Mouse (Mus musculus) forebrain, embryonic 16.5 days (tissue): ENCODE measurements around the gene Akr1b8. TPM values are rescaled to one million over a fixed set of nuclear protein-coding genes. Genes with fewer than 3 reads are reported as not detected.
A peak's percentile ranks its signal among the peaks of the same experiment; 100 is the strongest.
"Not testable (repeated sequence)": the region's sequence is repeated elsewhere in the genome, so short reads cannot be mapped to it uniquely, and the experiment has no call there.

Source experiments
- ATAC-seq: fragments of 200-750 bp; cut with Nextera tagmentation; 2 replicates; pipeline ENCODE4 v1.8.0; 2017; ENCODE audit warnings: mild to moderate bottlenecking, moderate library complexity
- H3K27ac ChIP-seq: fragments of 300-500 bp; sonication (generic); 2 replicates; pipeline ENCODE4 v1.5.1; 2014; ENCODE audit warnings: low read length, control low read depth
- H3K27me3 ChIP-seq: fragments of 300-500 bp; sonication (generic); replicated peaks from 2 replicates; pipeline ENCODE4 v1.6.1; 2014; ENCODE audit warnings: low read length; ENCODE audit not compliant: control insufficient read depth, insufficient read depth
- H3K36me3 ChIP-seq: fragments of 300-500 bp; sonication (generic); 2 replicates; pipeline ENCODE4 v1.6.1; 2014; ENCODE audit not compliant: control insufficient read depth, insufficient read depth
- H3K4me1 ChIP-seq: fragments of 300-500 bp; sonication (generic); replicated peaks from 2 replicates; pipeline ENCODE4 v1.6.1; 2014; ENCODE audit warnings: low read length; ENCODE audit not compliant: control insufficient read depth, insufficient read depth
- H3K4me2 ChIP-seq: fragments of 300-500 bp; sonication (generic); 2 replicates; pipeline ENCODE4 v1.6.1; 2014; ENCODE audit warnings: mild to moderate bottlenecking, low read length, control low read depth
- H3K4me3 ChIP-seq: fragments of 300-500 bp; sonication (generic); replicated peaks from 2 replicates; pipeline ENCODE4 v1.5.1; 2014; ENCODE audit warnings: mild to moderate bottlenecking, low read length, control low read depth
- H3K9ac ChIP-seq: fragments of 300-500 bp; sonication (generic); replicated peaks from 2 replicates; pipeline ENCODE4 v1.6.1; 2014; ENCODE audit warnings: low read depth, low read length, control low read depth
- H3K9me3 ChIP-seq: fragments of 300-500 bp; sonication (generic); 2 replicates; pipeline ENCODE4 v1.6.1; 2016; ENCODE audit warnings: low read length; ENCODE audit not compliant: control insufficient read depth
- WGBS: fragments of 180-500 bp; shearing (Covaris S2); extraction: QIAGEN DNeasy Blood & Tissue Kit; methylation state at CpG from one replicate; pipeline ENCODE4 v1.1.7; 2014; 5-methylcytosine and 5-hydroxymethylcytosine counted together
- polyA plus RNA-seq: library from polyadenylated mRNA; unstranded; fragments of >200 nt; fragmentation: Nextera tagmentation; extraction: Ambion mirVana; gene quantifications from 2 replicates; pipeline ENCODE4 v1.2.1, GENCODE M21; 2015

Gene Akr1b8
- polyA plus RNA-seq, 1 experiment from 2014 or later, result 2.2 TPM

GRCm38 (mm10) chr6:34355841-34356240 is 1.9 kb downstream of the Akr1b8 start:
- no peak overlapping the region for H3K27ac ChIP-seq
- H3K4me2 ChIP-seq, result no peak overlapping the region
- no peaks in the 10 kb centered on the region for H3K27me3 ChIP-seq
- ATAC-seq, result no peak
- no peak overlapping the region for H3K9ac ChIP-seq
- H3K4me1 ChIP-seq, result peaks cover 7% of the 10 kb centered on the region; the same call in 1 of the 2 replicates
- 91% methylated on average over 9 of the region's 9 CpGs for WGBS
- no peaks in the 10 kb centered on the region for H3K36me3 ChIP-seq
- no peaks in the 10 kb centered on the region for H3K9me3 ChIP-seq
- no peak overlapping the region for H3K4me3 ChIP-seq

- H3K27ac ChIP-seq, result no peak overlapping the region
- H3K4me2 ChIP-seq, result no peak overlapping the region
- no peaks in the 10 kb centered on the region for H3K36me3 ChIP-seq
- 83% methylated on average over 12 of the region's 12 CpGs for WGBS
- H3K4me3 ChIP-seq, result no peak overlapping the region
- no peaks in the 10 kb centered on the region for H3K4me1 ChIP-seq
- no peak for ATAC-seq
- H3K27me3 ChIP-seq, result no peaks in the 10 kb centered on the region
- H3K9me3 ChIP-seq, result no peaks in the 10 kb centered on the region
- H3K9ac ChIP-seq, result no peak overlapping the region
Observed at GRCm38 (mm10) chr6:34364217-34365136, 10.6 kb downstream of the Akr1b8 start.

GRCm38 (mm10) chr6:34367998-34368397 is 14.1 kb downstream of the Akr1b8 start:
- H3K36me3 ChIP-seq, result no peaks in the 10 kb centered on the region
- no peak overlapping the region for H3K4me3 ChIP-seq
- H3K9me3 ChIP-seq, result no peaks in the 10 kb centered on the region
- H3K4me2 ChIP-seq, result no peak overlapping the region
- 87% methylated on average over 9 of the region's 9 CpGs for WGBS
- ATAC-seq, result no peak
- H3K27me3 ChIP-seq, result no peaks in the 10 kb centered on the region
- no peak overlapping the region for H3K27ac ChIP-seq
- no peaks in the 10 kb centered on the region for H3K4me1 ChIP-seq
- H3K9ac ChIP-seq, result no peak overlapping the region

DNA sequence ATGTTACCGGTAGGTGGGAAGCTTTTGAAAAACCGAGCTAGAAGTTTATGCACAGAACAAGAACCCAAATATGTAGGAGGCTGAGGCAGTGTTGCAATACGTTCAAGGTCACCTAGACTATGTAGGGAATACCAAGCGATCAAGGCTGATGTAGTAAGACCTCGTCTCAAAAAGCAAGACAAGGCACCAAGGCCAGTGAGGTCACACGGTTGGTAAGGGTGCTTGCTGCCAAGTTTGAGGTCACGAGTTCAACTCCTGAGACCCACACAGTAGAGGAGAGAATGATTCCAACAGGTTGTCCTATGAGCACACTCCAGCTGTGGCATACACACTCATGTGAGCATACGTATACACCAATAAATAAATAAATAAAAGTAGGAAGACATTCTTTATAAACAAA is 16.2 kb downstream of the Akr1b8 start:
- 77% methylated on average over 8 of the region's 8 CpGs for WGBS
- H3K36me3 ChIP-seq, result no peaks in the 10 kb centered on the region
- no peaks in the 10 kb centered on the region for H3K27me3 ChIP-seq
- no peak overlapping the region for H3K27ac ChIP-seq
- no peak for ATAC-seq
- H3K9me3 ChIP-seq, result no peaks in the 10 kb centered on the region
- no peak overlapping the region for H3K9ac ChIP-seq
- no peak overlapping the region for H3K4me2 ChIP-seq
- no peak overlapping the region for H3K4me3 ChIP-seq
- H3K4me1 ChIP-seq, result no peaks in the 10 kb centered on the region

DNA sequence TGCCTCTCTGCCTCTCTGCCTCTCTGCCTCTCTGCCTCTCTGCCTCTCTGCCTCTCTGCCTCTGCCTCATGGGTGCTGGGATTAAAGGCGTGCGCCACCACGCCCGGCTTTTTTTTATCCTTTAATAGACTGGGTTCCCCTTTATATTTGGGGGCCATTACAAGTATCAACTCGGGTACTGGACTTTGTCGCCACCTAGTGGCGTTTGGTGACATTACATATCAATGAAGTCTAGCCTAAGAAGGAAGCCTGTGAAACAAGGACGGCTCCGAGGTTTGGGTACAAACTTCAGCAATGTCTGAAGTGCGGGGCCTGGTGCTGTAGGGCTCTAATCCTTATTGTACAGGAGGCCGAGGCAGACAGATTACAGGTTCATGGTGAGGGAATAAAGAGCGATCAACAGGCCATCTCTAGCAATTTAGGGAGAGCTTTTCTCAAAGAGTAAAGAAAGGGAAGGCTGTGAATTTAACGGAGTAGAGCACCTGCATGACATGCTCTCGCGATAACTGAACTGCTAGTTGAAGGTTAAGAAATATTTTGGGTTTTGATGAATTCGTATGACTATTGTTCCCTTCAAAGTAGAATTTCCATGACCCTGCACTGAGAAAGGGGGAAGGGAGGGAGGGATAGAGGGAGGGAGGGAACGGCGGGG is 17.9 kb downstream of the Akr1b8 start:
- H3K27ac ChIP-seq, result no peak overlapping the region
- no peaks in the 10 kb centered on the region for H3K9me3 ChIP-seq
- no peak overlapping the region for H3K4me2 ChIP-seq
- no peaks in the 10 kb centered on the region for H3K4me1 ChIP-seq
- no peaks in the 10 kb centered on the region for H3K36me3 ChIP-seq
- 0 out of 2 replicates have a peak, but pooled peaks have one; percentile 57 for ATAC-seq
- H3K4me3 ChIP-seq, result no peak overlapping the region
- no peak overlapping the region for H3K9ac ChIP-seq
- no peaks in the 10 kb centered on the region for H3K27me3 ChIP-seq
- WGBS, result 26% methylated on average over 18 of the region's 18 CpGs

GRCm38 (mm10) chr6:34373841-34374240 is 19.9 kb downstream of the Akr1b8 start:
- Histone ChIP-seq H3K27me3 (no peaks in the 10 kb centered on the region), H3K27ac (no peak overlapping the region), H3K9me3 (no peaks in the 10 kb centered on the region), H3K4me3 (no peak overlapping the region), H3K4me2 (no peak overlapping the region), H3K4me1 (no peaks in the 10 kb centered on the region), H3K36me3 (no peaks in the 10 kb centered on the region), H3K9ac (no peak overlapping the region)
- 87% methylated on average over 7 of the region's 7 CpGs for WGBS
- ATAC-seq, result no peak

DNA sequence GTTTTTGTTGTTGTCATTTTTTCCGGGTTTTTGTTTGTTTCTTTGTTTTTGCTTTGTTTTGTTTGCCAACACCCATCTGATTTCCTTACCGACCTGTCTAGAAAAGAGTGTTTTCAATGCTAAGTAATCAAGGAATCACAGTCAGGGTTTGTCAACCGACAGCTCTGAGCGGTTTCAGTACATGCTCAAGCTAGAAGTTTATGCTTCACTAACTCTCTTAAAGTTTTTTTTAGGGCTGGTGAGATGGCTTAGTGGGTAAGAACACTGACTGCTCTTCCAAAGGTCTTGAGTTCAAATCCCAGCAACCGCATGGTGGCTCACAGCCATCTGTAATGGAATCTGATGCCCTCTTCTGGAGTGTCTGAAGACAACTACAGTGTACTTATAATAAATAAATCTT is 22.0 kb downstream of the Akr1b8 start:
- ATAC-seq, H3K4me3 ChIP-seq, H3K27ac ChIP-seq, H3K4me1 ChIP-seq, H3K9ac ChIP-seq, H3K4me2 ChIP-seq, H3K27me3 ChIP-seq, H3K9me3 ChIP-seq, H3K36me3 ChIP-seq: not testable (repeated sequence)
- WGBS, result 71% methylated on average over 5 of the region's 5 CpGs

DNA sequence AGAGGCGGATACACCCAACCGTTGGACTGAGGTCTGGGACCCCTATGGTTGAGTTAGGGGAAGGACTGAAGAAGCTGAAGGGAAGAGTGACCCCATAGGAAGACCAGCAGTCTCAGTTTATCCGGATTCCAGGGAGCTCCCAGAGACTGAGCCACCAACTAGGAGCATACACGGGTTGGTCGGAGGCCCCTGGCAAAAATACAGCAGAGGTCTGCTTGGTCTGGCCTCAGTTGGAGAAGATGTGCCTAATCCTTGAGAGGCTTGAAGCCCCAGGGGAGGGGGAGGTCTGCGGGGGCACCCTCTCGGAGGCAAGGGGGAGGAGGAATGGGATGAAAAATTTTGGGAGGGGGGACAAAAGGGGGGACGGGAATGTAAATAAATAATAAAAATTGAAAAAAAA is 29.5 kb downstream of the Akr1b8 start:
- Histone ChIP-seq H3K27ac (no peak overlapping the region), H3K4me3 (no peak overlapping the region), H3K4me2 (no peak overlapping the region), H3K4me1 (peaks cover 11% of the 10 kb centered on the region), H3K27me3 (no peaks in the 10 kb centered on the region), H3K9me3 (no peaks in the 10 kb centered on the region), H3K36me3 (no peaks in the 10 kb centered on the region), H3K9ac (no peak overlapping the region)
- WGBS, result 50% methylated on average over 8 of the region's 8 CpGs
- ATAC-seq, result no peak

GRCm38 (mm10) chr6:34384110-34384661 is 30.3 kb downstream of the Akr1b8 start, which contains the start of gene Akr1b10:
TSS of gene Akr1b10 (plus strand) at chr6:34384218.
- Histone ChIP-seq H3K27me3 (no peaks in the 10 kb centered on the region), H3K4me1 (peaks cover 11% of the 10 kb centered on the region), H3K36me3 (no peaks in the 10 kb centered on the region), H3K27ac (peak within 1 kb of the TSS; percentile 13; the same call in 1 of the 2 replicates), H3K4me2 (peak within 1 kb of the TSS; percentile 63), H3K4me3 (peak within 1 kb of the TSS; percentile 40), H3K9ac (0 out of 2 replicates have a peak within 1 kb of the TSS, but pooled peaks have one; percentile 24), H3K9me3 (no peaks in the 10 kb centered on the region)
- ATAC-seq, result peak; percentile 68
- WGBS, result 1% methylated on average over 17 of the region's 17 CpGs
